Mouse (Mus musculus) stomach, postnatal 0 days (tissue): ENCODE results near the gene Nudt16l1.

Experiments used
- CTCF ChIP-seq: IDR thresholded peaks from 2 replicates; pipeline ENCODE4 v1.5.1; 2016; ENCODE audit warnings: antibody characterized with exemption, low read depth, mild to moderate bottlenecking, moderate library complexity
- EP300 ChIP-seq: optimal IDR thresholded peaks from 2 replicates; pipeline ENCODE3; 2016; ENCODE audit warnings: antibody characterized with exemption

DNA sequence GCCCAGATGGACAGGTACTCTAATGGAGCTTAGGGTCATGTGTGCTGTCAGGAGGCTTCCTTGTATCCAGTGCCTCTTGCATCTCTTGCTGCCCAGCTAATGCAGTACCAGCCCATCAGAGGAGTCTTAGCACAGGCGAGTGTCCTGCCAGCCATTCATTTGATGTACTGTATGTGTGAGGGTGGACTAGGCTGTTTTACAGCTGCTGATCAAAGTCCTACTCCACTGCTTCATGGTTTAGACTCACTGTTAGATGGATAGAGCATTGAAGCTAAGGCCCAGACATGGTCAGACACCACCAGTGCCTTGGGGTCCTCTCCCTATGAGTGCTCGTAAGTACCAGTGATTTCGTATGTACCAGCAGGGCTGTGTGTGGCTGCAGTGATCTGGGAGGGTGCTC is 33.7 kb upstream of the Nudt16l1 start:
- TF ChIP-seq CTCF, result no peak
- TF ChIP-seq EP300, result no peak
